Mouse (Mus musculus) myocyte (in vitro differentiated cells): ENCODE data around the gene Ly6g6e. TPM values are rescaled to one million over a fixed set of nuclear protein-coding genes. Genes with fewer than 3 reads are reported as not detected.
"Not testable (repeated sequence)": the region's sequence is repeated elsewhere in the genome, so short reads cannot be mapped to it uniquely, and the experiment has no call there.

Experiments used
- H3K27me3 ChIP-seq: one replicate; pipeline ENCODE4 v1.6.1; 2011; ENCODE audit not compliant: control insufficient read depth, insufficient read depth, insufficient read length
- H3K36me3 ChIP-seq: one replicate; pipeline ENCODE4 v1.6.1; 2011; ENCODE audit not compliant: control insufficient read depth, insufficient read depth
- H3K4me2 ChIP-seq: one replicate; pipeline ENCODE4 v1.6.1; 2011; ENCODE audit warnings: low read depth, control low read depth
- H3K4me3 ChIP-seq: one replicate; pipeline ENCODE4 v1.5.1; 2011; ENCODE audit warnings: mild to moderate bottlenecking, control low read depth, moderate library complexity
- H3K79me2 ChIP-seq: one replicate; pipeline ENCODE4 v1.6.1; 2011; ENCODE audit not compliant: control insufficient read depth, insufficient read depth
- H3ac ChIP-seq: one replicate; pipeline ENCODE4 v1.6.1; 2011; ENCODE audit not compliant: control insufficient read depth, insufficient read length
- CEBPB ChIP-seq: IDR thresholded peaks from 2 replicates; pipeline ENCODE4 v1.6.1; 2011; ENCODE audit warnings: mild to moderate bottlenecking, moderate library complexity; ENCODE audit not compliant: poor library complexity, insufficient read depth, severe bottlenecking
- E2F4 ChIP-seq: IDR thresholded peaks from one replicate; pipeline ENCODE4 v1.6.1; 2011; ENCODE audit warnings: mild to moderate bottlenecking, control low read depth, moderate library complexity; ENCODE audit not compliant: insufficient read depth
- MAX ChIP-seq: IDR thresholded peaks from one replicate; pipeline ENCODE4 v1.6.1; 2011; ENCODE audit warnings: low read depth, mild to moderate bottlenecking, control low read depth
- MYOD1 ChIP-seq, 3 experiments: IDR thresholded peaks; one replicate each; pipeline ENCODE4 v1.6.1; 2011; ENCODE audit warnings: control low read depth in 2 of 3, low read depth in 2 of 3, mild to moderate bottlenecking in 2 of 3, moderate library complexity in 1 of 3; ENCODE audit not compliant: insufficient read length in 2 of 3, control insufficient read depth in 1 of 3
- MYOG ChIP-seq, 3 experiments: IDR thresholded peaks; one replicate each; pipeline ENCODE4 v1.6.1; 2011; ENCODE audit warnings: control low read depth in 2 of 3, low read depth in 2 of 3, mild to moderate bottlenecking in 2 of 3; ENCODE audit not compliant: insufficient read length in 2 of 3, control insufficient read depth in 1 of 3, insufficient read depth in 1 of 3
- POLR2A ChIP-seq: IDR thresholded peaks from one replicate; pipeline ENCODE4 v1.6.1; 2011; ENCODE audit warnings: low read depth, mild to moderate bottlenecking, control low read depth, moderate library complexity; ENCODE audit not compliant: insufficient read length
- POLR2AphosphoS2 ChIP-seq: IDR thresholded peaks from one replicate; pipeline ENCODE4 v1.6.1; 2011; ENCODE audit warnings: low read depth, control low read depth; ENCODE audit not compliant: insufficient read length
- REST ChIP-seq: IDR thresholded peaks from one replicate; pipeline ENCODE4 v1.6.1; 2011; ENCODE audit warnings: mild to moderate bottlenecking, control low read depth, moderate library complexity; ENCODE audit not compliant: insufficient read depth, insufficient read length
- SRF ChIP-seq: IDR thresholded peaks from one replicate; pipeline ENCODE4 v1.6.1; 2011; ENCODE audit warnings: low read depth; ENCODE audit not compliant: control insufficient read depth, insufficient read length
- TCF12 ChIP-seq: IDR thresholded peaks from one replicate; pipeline ENCODE4 v1.6.1; 2011; ENCODE audit warnings: mild to moderate bottlenecking, control low read depth; ENCODE audit not compliant: poor library complexity, insufficient read depth, severe bottlenecking
- TCF3 ChIP-seq: IDR thresholded peaks from one replicate; pipeline ENCODE4 v1.6.1; 2011; ENCODE audit warnings: low read depth, control low read depth; ENCODE audit not compliant: insufficient read length
- USF1 ChIP-seq: IDR thresholded peaks from one replicate; pipeline ENCODE4 v1.6.1; 2011; ENCODE audit warnings: low read depth, mild to moderate bottlenecking, control low read depth, moderate library complexity
- polyA plus RNA-seq: library from polyadenylated mRNA; unstranded; fragments of >200 nt; fragmentation: generic; extraction: Trizol; gene quantifications from one replicate; pipeline ENCODE4 v1.2.1, GENCODE M21; 2012; ENCODE audit warnings: missing spikeins

Gene Ly6g6e
- polyA plus RNA-seq, 1 experiment: not detected

GRCm38 (mm10) chr17:35031272-35031671 lies 45.4 kb upstream of the Ly6g6e start:
- no peak overlapping the region for H3ac ChIP-seq
- H3K4me2 ChIP-seq: no peak overlapping the region
- TF ChIP-seq TCF3 (no peak), USF1 (no peak), MYOG (IDR thresholded peaks at IDR 0.05; ENCODE audit: control insufficient read depth in 1 of 3, insufficient read depth in 1 of 3, insufficient read length in 2 of 3, low read depth in 2 of 3) (no peak), REST (no peak), E2F4 (no peak), POLR2AphosphoS2 (no peak), CEBPB (no peak), MYOD1 (IDR thresholded peaks at IDR 0.05; ENCODE audit: control insufficient read depth in 1 of 3, insufficient read length in 2 of 3, low read depth in 2 of 3) (no peak), TCF12 (no peak), POLR2A (no peak), SRF (no peak), MAX (no peak)
- H3K4me3 ChIP-seq: no peak overlapping the region
- no peaks in the 10 kb centered on the region for H3K36me3 ChIP-seq
- H3K79me2 ChIP-seq: no peaks in the 10 kb centered on the region
- no peaks in the 10 kb centered on the region for H3K27me3 ChIP-seq

GRCm38 (mm10) chr17:35031880-35032279 lies 44.8 kb upstream of the Ly6g6e start:
- H3K36me3 ChIP-seq: no peaks in the 10 kb centered on the region
- no peaks in the 10 kb centered on the region for H3K79me2 ChIP-seq
- no peak overlapping the region for H3K4me2 ChIP-seq
- TF ChIP-seq SRF (no peak), TCF12 (no peak), MYOG (IDR thresholded peaks at IDR 0.05; ENCODE audit: control insufficient read depth in 1 of 3, insufficient read depth in 1 of 3, insufficient read length in 2 of 3, low read depth in 2 of 3) (no peak), TCF3 (no peak), POLR2A (no peak), E2F4 (no peak), MYOD1 (IDR thresholded peaks at IDR 0.05; ENCODE audit: control insufficient read depth in 1 of 3, insufficient read length in 2 of 3, low read depth in 2 of 3) (no peak), CEBPB (no peak), MAX (no peak), POLR2AphosphoS2 (no peak), REST (no peak), USF1 (no peak)
- no peak overlapping the region for H3K4me3 ChIP-seq
- H3K27me3 ChIP-seq: no peaks in the 10 kb centered on the region
- H3ac ChIP-seq: no peak overlapping the region

GRCm38 (mm10) chr17:35032323-35032870 lies 44.3 kb upstream of the Ly6g6e start:
- H3K4me3 ChIP-seq: no peak overlapping the region

GRCm38 (mm10) chr17:35033703-35034102 lies 43.0 kb upstream of the Ly6g6e start:
- H3K27me3 ChIP-seq, H3ac ChIP-seq, H3K4me2 ChIP-seq, H3K79me2 ChIP-seq, H3K4me3 ChIP-seq, H3K36me3 ChIP-seq: not testable (repeated sequence)
- peak in 2 of 3 experiments; percentile 35 to 58 for TF ChIP-seq MYOD1 (IDR thresholded peaks at IDR 0.05; ENCODE audit: control insufficient read depth in 1 of 3, insufficient read length in 2 of 3, low read depth in 2 of 3)

More at GRCm38 (mm10) chr17:35032323-35032870, 44.3 kb upstream of the Ly6g6e start:
- Histone ChIP-seq H3K4me2 (no peak overlapping the region), H3K36me3 (no peaks in the 10 kb centered on the region), H3K79me2 (no peaks in the 10 kb centered on the region), H3K27me3 (no peaks in the 10 kb centered on the region), H3ac (no peak overlapping the region)
- TF ChIP-seq USF1: no peak
- no peak for TF ChIP-seq SRF
- TF ChIP-seq E2F4: no peak
- no peak for TF ChIP-seq REST
- TF ChIP-seq MYOG (IDR thresholded peaks at IDR 0.05; ENCODE audit: control insufficient read depth in 1 of 3, insufficient read depth in 1 of 3, insufficient read length in 2 of 3, low read depth in 2 of 3): no peak
- TF ChIP-seq CEBPB: no peak
- no peak for TF ChIP-seq TCF3
- no peak for TF ChIP-seq TCF12
- no peak for TF ChIP-seq POLR2A

- no peak overlapping the region for H3ac ChIP-seq
Observed at GRCm38 (mm10) chr17:35034896-35035295, 41.8 kb upstream of the Ly6g6e start.

More at GRCm38 (mm10) chr17:35034896-35035295, 41.8 kb upstream of the Ly6g6e start:
- no peak overlapping the region for H3K4me3 ChIP-seq
- no peak overlapping the region for H3K4me2 ChIP-seq
- TF ChIP-seq POLR2AphosphoS2: no peak
- no peak for TF ChIP-seq MYOG (IDR thresholded peaks at IDR 0.05; ENCODE audit: control insufficient read depth in 1 of 3, insufficient read depth in 1 of 3, insufficient read length in 2 of 3, low read depth in 2 of 3)
- TF ChIP-seq TCF12: no peak
- H3K36me3 ChIP-seq: no peaks in the 10 kb centered on the region
- H3K79me2 ChIP-seq: no peaks in the 10 kb centered on the region
- H3K27me3 ChIP-seq: no peaks in the 10 kb centered on the region
